Mouse (Mus musculus) midbrain, embryonic 14.5 days (tissue): ENCODE data around the gene Tomm40. TPM values are rescaled to one million over a fixed set of nuclear protein-coding genes. Genes with fewer than 3 reads are reported as not detected.
A peak's percentile ranks its signal among the peaks of the same experiment; 100 is the strongest.

Experiments used
- ATAC-seq: fragments of 200-750 bp; cut with Nextera tagmentation; 2 replicates; pipeline ENCODE4 v1.8.0; 2017; ENCODE audit warnings: moderate number of reproducible peaks, moderate library complexity; ENCODE audit not compliant: low FRiP score, low TSS enrichment
- DNase-seq: peaks from one replicate; pipeline ENCODE4 v3.0.0-alpha.2; 2015
- H3K27ac ChIP-seq: fragments of 300-500 bp; sonication (generic); replicated peaks from 2 replicates; pipeline ENCODE4 v1.5.1; 2014; ENCODE audit warnings: mild to moderate bottlenecking, low read depth, low read length, moderate library complexity
- H3K27me3 ChIP-seq: fragments of 300-500 bp; sonication (generic); 2 replicates; pipeline ENCODE4 v1.6.1; 2014; ENCODE audit warnings: low read length, control low read depth, mixed read lengths; ENCODE audit not compliant: control insufficient read depth, insufficient read depth
- H3K36me3 ChIP-seq: fragments of 300-500 bp; sonication (generic); 2 replicates; pipeline ENCODE4 v1.6.1; 2014; ENCODE audit warnings: low read length, control low read depth; ENCODE audit not compliant: control insufficient read depth, insufficient read depth
- H3K4me1 ChIP-seq: fragments of 300-500 bp; sonication (generic); 2 replicates; pipeline ENCODE4 v1.6.1; 2014; ENCODE audit warnings: mild to moderate bottlenecking, antibody characterized with exemption, low read length, control low read depth; ENCODE audit not compliant: control insufficient read depth, insufficient read depth
- H3K4me2 ChIP-seq: fragments of 300-500 bp; sonication (generic); 2 replicates; pipeline ENCODE4 v1.6.1; 2014; ENCODE audit warnings: mild to moderate bottlenecking, low read length, moderate library complexity
- H3K4me3 ChIP-seq: fragments of 300-500 bp; sonication (generic); replicated peaks from 2 replicates; pipeline ENCODE4 v1.5.1; 2014; ENCODE audit warnings: low read depth, low read length
- H3K9ac ChIP-seq: fragments of 300-500 bp; sonication (generic); replicated peaks from 2 replicates; pipeline ENCODE4 v1.6.1; 2014; ENCODE audit warnings: mild to moderate bottlenecking, low read length, moderate library complexity
- H3K9me3 ChIP-seq: fragments of 300-500 bp; sonication (generic); 2 replicates; pipeline ENCODE4 v1.6.1; 2016; ENCODE audit warnings: low read length, control low read depth, mixed read lengths; ENCODE audit not compliant: control insufficient read depth
- WGBS: fragments of 180-500 bp; shearing (Covaris S2); extraction: QIAGEN DNeasy Blood & Tissue Kit; methylation state at CpG from one replicate; pipeline ENCODE4 v1.1.7; 2014; 5-methylcytosine and 5-hydroxymethylcytosine counted together
- polyA plus RNA-seq: library from polyadenylated mRNA; unstranded; fragments of >200 nt; fragmentation: Nextera tagmentation; extraction: Ambion mirVana; gene quantifications from 2 replicates; pipeline ENCODE4 v1.2.1, GENCODE M21; 2014

Gene Tomm40
- polyA plus RNA-seq = 120 and 121 TPM in 2 replicates

GRCm38 (mm10) chr7:19715239-19716054, at the start of gene Tomm40:
Gene Tomm40 (minus strand): TSS chr7:19715438.
- H3K4me1 ChIP-seq = peaks cover 15% of the 10 kb centered on the region
- ATAC-seq = peak; percentile 98
- H3K27me3 ChIP-seq = no peaks in the 10 kb centered on the region
- H3K4me2 ChIP-seq = peak within 1 kb of the TSS; percentile 98
- peak within 1 kb of the TSS; percentile 96 for H3K4me3 ChIP-seq
- H3K9ac ChIP-seq = peak within 1 kb of the TSS; percentile 92
- H3K36me3 ChIP-seq = peaks cover 26% of the 10 kb centered on the region
- WGBS = under 1% methylated on average over 58 of the region's 59 CpGs
- peak within 1 kb of the TSS; percentile 91 for H3K27ac ChIP-seq
- H3K9me3 ChIP-seq = no peaks in the 10 kb centered on the region
- peak; percentile 100 for DNase-seq

GRCm38 (mm10) chr7:19764581-19764980, 49.3 kb upstream of the Tomm40 start:
- H3K27ac ChIP-seq = no peak overlapping the region

GRCm38 (mm10) chr7:19763829-19764477, 48.7 kb upstream of the Tomm40 start:
- ATAC-seq = no peak
- no peak for DNase-seq
- 88% methylated on average over 13 of the region's 13 CpGs for WGBS
- Histone ChIP-seq H3K9ac (no peak overlapping the region), H3K9me3 (no peaks in the 10 kb centered on the region; the same call in 1 of the 2 replicates), H3K36me3 (no peaks in the 10 kb centered on the region), H3K27me3 (peaks cover 4% of the 10 kb centered on the region; the same call in 1 of the 2 replicates), H3K4me3 (no peak overlapping the region), H3K27ac (no peak overlapping the region), H3K4me2 (no peak overlapping the region), H3K4me1 (no peaks in the 10 kb centered on the region)

More at GRCm38 (mm10) chr7:19764581-19764980, 49.3 kb upstream of the Tomm40 start:
- Histone ChIP-seq H3K9ac (no peak overlapping the region), H3K4me1 (peaks cover 1% of the 10 kb centered on the region; the same call in 1 of the 2 replicates), H3K27me3 (peaks cover 10% of the 10 kb centered on the region; the same call in 1 of the 2 replicates), H3K4me2 (no peak overlapping the region), H3K4me3 (no peak overlapping the region), H3K36me3 (no peaks in the 10 kb centered on the region), H3K9me3 (no peaks in the 10 kb centered on the region; the same call in 1 of the 2 replicates)
- DNase-seq = no peak
- 90% methylated on average over 8 of the region's 9 CpGs for WGBS
- ATAC-seq = no peak

GRCm38 (mm10) chr7:19762283-19762682, 47.0 kb upstream of the Tomm40 start:
- H3K9me3 ChIP-seq = no peaks in the 10 kb centered on the region; the same call in 1 of the 2 replicates
- no peaks in the 10 kb centered on the region for H3K27me3 ChIP-seq
- H3K27ac ChIP-seq = no peak overlapping the region
- WGBS = 86% methylated on average over 11 of the region's 11 CpGs
- H3K36me3 ChIP-seq = no peaks in the 10 kb centered on the region
- H3K4me3 ChIP-seq = no peak overlapping the region
- no peaks in the 10 kb centered on the region for H3K4me1 ChIP-seq
- H3K4me2 ChIP-seq = no peak overlapping the region
- DNase-seq (no peak), ATAC-seq (no peak)
- H3K9ac ChIP-seq = no peak overlapping the region

- no peaks in the 10 kb centered on the region for H3K27me3 ChIP-seq
- DNase-seq = no peak
- no peak overlapping the region for H3K4me2 ChIP-seq
- no peak overlapping the region for H3K9ac ChIP-seq
- H3K36me3 ChIP-seq = no peaks in the 10 kb centered on the region
- WGBS = 93% methylated on average over 13 of the region's 13 CpGs
- no peak overlapping the region for H3K4me3 ChIP-seq
- no peaks in the 10 kb centered on the region for H3K4me1 ChIP-seq
- H3K9me3 ChIP-seq = no peaks in the 10 kb centered on the region; the same call in 1 of the 2 replicates
- no peak overlapping the region for H3K27ac ChIP-seq
- no peak for ATAC-seq
Measured at GRCm38 (mm10) chr7:19760021-19760420, 44.8 kb upstream of the Tomm40 start.

- ATAC-seq (no peak), DNase-seq (no peak)
- H3K27ac ChIP-seq = no peak overlapping the region
- no peak overlapping the region for H3K9ac ChIP-seq
- H3K4me2 ChIP-seq = no peak overlapping the region
- no peaks in the 10 kb centered on the region for H3K27me3 ChIP-seq
- H3K4me1 ChIP-seq = no peaks in the 10 kb centered on the region
- no peak overlapping the region for H3K4me3 ChIP-seq
- whole genome bisulfite sequencing = 91% methylated on average over 13 of the region's 13 CpGs
- H3K36me3 ChIP-seq = no peaks in the 10 kb centered on the region
- H3K9me3 ChIP-seq = no peaks in the 10 kb centered on the region
Measured at GRCm38 (mm10) chr7:19758623-19759022, 43.4 kb upstream of the Tomm40 start.

GRCm38 (mm10) chr7:19755851-19756786, 40.9 kb upstream of the Tomm40 start:
- Histone ChIP-seq H3K36me3 (no peaks in the 10 kb centered on the region), H3K4me2 (no peak overlapping the region), H3K9me3 (no peaks in the 10 kb centered on the region), H3K27ac (no peak overlapping the region), H3K27me3 (no peaks in the 10 kb centered on the region), H3K4me1 (no peaks in the 10 kb centered on the region), H3K9ac (no peak overlapping the region), H3K4me3 (no peak overlapping the region)
- DNase-seq (no peak), ATAC-seq (no peak)
- WGBS = 80% methylated on average over 24 of the region's 24 CpGs

- Histone ChIP-seq H3K36me3 (no peaks in the 10 kb centered on the region), H3K9ac (no peak overlapping the region), H3K9me3 (no peaks in the 10 kb centered on the region), H3K4me1 (peaks cover 3% of the 10 kb centered on the region; the same call in 1 of the 2 replicates), H3K27me3 (no peaks in the 10 kb centered on the region), H3K4me3 (no peak overlapping the region), H3K27ac (no peak overlapping the region), H3K4me2 (no peak overlapping the region)
- DNase-seq = no peak
- no peak for ATAC-seq
- WGBS = 80% methylated on average over 2 of the region's 2 CpGs
Measured at GRCm38 (mm10) chr7:19755008-19755407, 39.8 kb upstream of the Tomm40 start.
